Mouse (Mus musculus) layer of hippocampus, adult 8-10 months (tissue): ENCODE results near the gene Mief2. TPM values are rescaled to one million over a fixed set of nuclear protein-coding genes. Genes with fewer than 3 reads are reported as not detected.
A peak's percentile ranks its signal among the peaks of the same experiment; 100 is the strongest.

Experiments
- DNase-seq, 2 experiments: peaks; one replicate each; pipeline ENCODE4 v3.0.0; 2022; ENCODE audit warnings: low spot score in 2 of 2
- microRNA-seq, 2 experiments: library from miRNA; unstranded; fragments of <30 nt; microRNA quantifications; one replicate each; pipeline ENCODE4 v1.2.0; 2022
- total RNA-seq, 4 experiments: library from RNA; stranded (reverse); gene quantifications; 2 replicates each; pipeline ENCODE4 v1.2.4; 2022

The Mief2 gene
- total RNA-seq, 4 experiments from 2014 or later, result 20.8 to 22.8 (median 21.8) TPM

DNA sequence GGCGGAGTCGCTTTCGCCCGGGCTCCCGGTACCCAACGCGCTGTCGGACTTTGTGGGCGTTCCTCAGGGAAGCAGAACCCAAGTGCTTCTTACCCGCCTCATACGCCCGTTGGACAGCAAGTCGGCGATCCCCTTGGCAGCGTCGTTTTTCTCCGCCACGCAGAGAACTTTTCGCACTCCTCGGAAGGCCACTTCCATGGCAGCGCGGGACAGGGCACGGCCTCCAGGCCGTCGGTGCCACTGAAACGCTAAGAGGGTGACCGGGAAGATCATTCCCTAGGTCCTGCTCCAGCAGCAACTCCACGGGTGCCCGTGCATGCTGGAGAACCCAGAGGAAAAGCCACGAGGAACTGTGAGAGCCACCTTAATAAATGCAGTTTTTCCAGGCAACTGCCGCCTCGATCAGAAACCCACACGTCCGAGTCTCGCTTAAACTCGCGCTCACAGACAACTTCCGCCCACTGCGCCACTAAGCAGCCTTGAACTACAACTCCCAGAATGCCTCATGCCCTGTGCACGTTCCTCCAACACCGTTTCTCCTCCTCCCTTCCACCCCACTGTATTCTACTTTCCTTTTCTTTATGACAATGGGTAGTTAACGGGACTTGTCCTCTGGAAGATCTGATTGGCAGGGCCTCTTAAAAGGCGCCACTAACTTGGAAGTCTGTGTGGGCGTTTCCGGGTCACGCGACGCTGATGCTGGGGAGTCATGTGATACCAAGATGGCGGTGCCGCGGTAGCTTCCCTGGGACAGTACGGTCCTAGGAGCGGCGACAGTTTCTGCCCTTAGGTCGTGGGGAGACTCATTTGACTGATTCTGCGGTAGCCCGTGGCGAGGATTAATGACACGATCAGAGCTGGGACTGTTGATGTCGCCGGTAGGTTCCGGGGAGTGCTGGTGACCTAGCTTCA lies 48.9 kb downstream of the Mief2 start, which contains the start of the genes Top3a and Smcr8:
Top3a (minus strand) TSS at position 537 of the 912 bp plus-strand sequence.
Smcr8 (plus strand) TSS at position 696 of the 912 bp plus-strand sequence.
- peak; percentile 84 to 88 for DNase-seq

DNA sequence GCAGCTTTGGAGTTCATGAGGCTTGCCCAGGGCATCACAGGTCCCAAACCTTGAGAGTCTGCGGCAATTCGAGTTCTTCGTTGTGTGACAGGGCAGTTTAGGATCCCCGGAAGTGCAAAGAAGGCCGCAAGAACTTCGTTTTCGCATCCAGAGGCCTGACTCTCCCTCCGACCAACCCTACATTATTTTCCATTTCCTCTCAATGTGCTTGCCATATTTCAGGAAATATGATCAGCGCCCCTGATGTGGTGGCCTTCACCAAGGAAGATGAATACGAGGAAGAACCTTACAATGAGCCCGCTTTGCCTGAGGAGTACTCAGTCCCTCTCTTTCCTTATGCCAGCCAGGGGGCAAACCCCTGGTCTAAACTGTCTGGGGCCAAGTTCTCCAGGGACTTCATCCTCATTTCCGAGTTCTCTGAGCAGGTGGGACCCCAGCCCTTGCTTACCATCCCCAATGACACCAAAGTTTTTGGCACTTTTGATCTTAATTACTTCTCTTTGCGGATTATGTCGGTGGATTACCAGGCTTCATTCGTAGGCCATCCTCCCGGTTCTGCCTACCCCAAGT lies 49.7 kb downstream of the Mief2 start:
- no peak for DNase-seq

DNA sequence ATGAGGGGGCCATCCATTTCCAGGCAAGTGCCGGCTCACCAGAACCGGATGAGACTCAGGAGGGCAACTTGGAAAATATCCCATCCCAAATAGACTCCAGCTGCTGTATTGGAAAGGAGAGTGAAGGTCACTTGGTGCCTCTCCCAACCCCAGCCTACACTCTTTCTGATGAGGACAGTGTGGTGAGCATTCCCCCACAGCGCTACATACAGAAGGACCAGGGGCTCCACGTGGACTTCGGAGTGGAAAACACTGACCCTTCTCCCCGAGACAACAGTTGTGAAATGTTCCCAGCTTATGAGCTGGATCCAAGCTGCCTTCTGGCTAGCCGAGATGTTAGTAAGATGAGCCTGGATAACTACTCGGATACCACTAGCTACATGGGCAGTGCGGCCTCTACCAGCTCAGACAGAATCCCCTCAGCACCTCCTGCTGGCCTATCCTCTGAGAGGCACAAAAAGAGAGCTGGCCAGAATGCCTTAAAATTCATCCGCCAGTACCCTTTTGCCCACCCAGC lies 51.5 kb downstream of the Mief2 start:
- DNase-seq, result no peak

Small RNAs within 50 kb of the gene (microRNA-seq; reads per million reads assigned to microRNA genes)
- gene Mir5100, result 0.96 to 3.3 reads per million in 2 experiments

Other genes with a start within 250 kb of the Mief2 start
- gene Alkbh5, start 192.0 kb upstream of the Mief2 start, total RNA-seq, result 10 to 100 TPM; 53.7 to 60.9 (median 57.8) TPM
- 10 to 100 TPM; 40.1 to 49.3 (median 43.9) TPM for gene Llgl1, start 28.7 kb upstream of the Mief2 start, total RNA-seq
- 10 to 100 TPM; 66.4 to 79.1 (median 71.5) TPM for gene Flii, start 1.1 kb upstream of the Mief2 start, total RNA-seq
- 1 to 10 TPM; 5.6 to 8.8 (median 6.3) TPM for gene Top3a, start 49.0 kb downstream of the Mief2 start, total RNA-seq
- gene Smcr8, start 49.1 kb downstream of the Mief2 start, total RNA-seq, result 10 to 100 TPM; 31.6 to 38.1 (median 35.7) TPM
- gene Shmt1, start 83.3 kb downstream of the Mief2 start, total RNA-seq, result 10 to 100 TPM in 1 of 4 experiments, 1 to 10 TPM in 3; 4.4 to 11.7 (median 8.5) TPM
- 10 to 100 TPM; 26.3 to 27.9 (median 27.4) TPM for gene Dhrs7b, start 102.2 kb downstream of the Mief2 start, total RNA-seq
- 10 to 100 TPM; 25.3 to 27.8 (median 27.1) TPM for gene Tmem11, start 150.9 kb downstream of the Mief2 start, total RNA-seq
- gene Natd1, start 186.4 kb downstream of the Mief2 start, total RNA-seq, result 10 to 100 TPM in 3 of 4 experiments, 1 to 10 TPM in 1; 9.4 to 16.6 (median 13.1) TPM
- gene Map2k3, start 203.6 kb downstream of the Mief2 start, total RNA-seq, result 10 to 100 TPM; 12.8 to 19.8 (median 16.8) TPM